Comparison of ENCODE assay signal across 15 mouse cellular contexts in genomic region chr8:12431738-12432055, GRCm38 (mm10). TPM values are rescaled to one million over a fixed set of nuclear protein-coding genes. Genes with fewer than 3 reads are reported as not detected.
DNase-seq lines count a peak whose midpoint lies in the region; ATAC-seq and TF ChIP-seq lines count a peak whose summit lies in the region.
"Had no signal": no experiment of that assay in that cellular context is flagged by ENCODE, and none has a peak within 500 bp of the region (broad histone marks: within the 10 kb centered on the region; RNA-seq: fewer than 3 reads in every experiment).

No protein-coding gene starts in this region.

- TF ChIP-seq CTCF in layer of hippocampus, adult 2 months (conservative IDR thresholded peaks at IDR 0.05), result no peak
- TF ChIP-seq CTCF in gastrocnemius, adult 2 months (IDR thresholded peaks at IDR 0.05), result no peak

- peak overlapping the region; percentile 72 for H3K9ac ChIP-seq in forebrain, embryonic 13.5 days
- no peak overlapping the region for H3K9ac ChIP-seq in hindbrain, embryonic 16.5 days (ENCODE audit: low read depth, low read length)
- H3K9ac ChIP-seq in neural tube, embryonic 13.5 days, result peak overlapping the region; percentile 60; the same call in 1 of the 2 replicates
- H3K9ac ChIP-seq: liver, embryonic 14.5 days had no signal

- no peaks in the 10 kb centered on the region for H3K36me3 ChIP-seq in forebrain, embryonic 13.5 days (ENCODE audit: poor library complexity, severe bottlenecking)
- no peaks in the 10 kb centered on the region for H3K36me3 ChIP-seq in hindbrain, embryonic 16.5 days (ENCODE audit: control insufficient read depth, insufficient read depth, low read length)
- no peaks in the 10 kb centered on the region for H3K36me3 ChIP-seq in neural tube, embryonic 13.5 days

- DNase-seq in layer of hippocampus, adult 2 months (ENCODE audit: low spot score in 2 of 2), result no peak
- DNase-seq in layer of hippocampus, adult 9-10 months (ENCODE audit: low spot score), result no peak
- no peak for DNase-seq in spleen, postnatal 4 days (ENCODE audit: low spot score in 2 of 2)
- DNase-seq in gastrocnemius, adult 2 months, result no peak
- DNase-seq in layer of hippocampus, adult 9-11 months, result no peak
- DNase-seq: heart, adult 2 months; heart, postnatal 14 days; kidney, adult 18-20 months; lung, postnatal 36 days; thymus, postnatal 14 days had no signal

- no peak for ATAC-seq in forebrain, embryonic 13.5 days
- no peak for ATAC-seq in hindbrain, embryonic 16.5 days
- no peak for ATAC-seq in neural tube, embryonic 13.5 days (ENCODE audit: low read depth)

- H3K27ac ChIP-seq in layer of hippocampus, adult 2 months, result peak overlapping the region; percentile 61; the same call in 1 of the 2 replicates
- H3K27ac ChIP-seq in forebrain, embryonic 13.5 days, result peak overlapping the region; percentile 95
- no peak overlapping the region for H3K27ac ChIP-seq in hindbrain, embryonic 16.5 days (ENCODE audit: low read depth, low read length)
- no peak overlapping the region for H3K27ac ChIP-seq in neural tube, embryonic 13.5 days (replicated peaks)
- H3K27ac ChIP-seq in gastrocnemius, adult 2 months, result no peak overlapping the region
- H3K27ac ChIP-seq: heart, adult 2 months; liver, embryonic 14.5 days had no signal

- H3K4me3 ChIP-seq in layer of hippocampus, adult 2 months, result no peak overlapping the region
- H3K4me3 ChIP-seq in forebrain, embryonic 13.5 days, result peak overlapping the region; percentile 40
- H3K4me3 ChIP-seq in hindbrain, embryonic 16.5 days (ENCODE audit: low read length), result no peak overlapping the region
- peak overlapping the region; percentile 32; the same call in 1 of the 2 replicates for H3K4me3 ChIP-seq in neural tube, embryonic 13.5 days
- no peak overlapping the region for H3K4me3 ChIP-seq in gastrocnemius, adult 2 months
- H3K4me3 ChIP-seq: heart, adult 2 months had no signal

- peaks cover 23% of the 10 kb centered on the region; the same call in 1 of the 2 replicates for H3K27me3 ChIP-seq in forebrain, embryonic 13.5 days
- peaks cover 48% of the 10 kb centered on the region for H3K27me3 ChIP-seq in hindbrain, embryonic 16.5 days (replicated peaks; ENCODE audit: control insufficient read depth, insufficient read depth, low read length)
- H3K27me3 ChIP-seq in neural tube, embryonic 13.5 days, result peaks cover 93% of the 10 kb centered on the region

- H3K4me1 ChIP-seq in forebrain, embryonic 13.5 days, result peaks cover 84% of the 10 kb centered on the region
- H3K4me1 ChIP-seq in hindbrain, embryonic 16.5 days (ENCODE audit: control insufficient read depth, insufficient read depth, low read depth, low read length), result peaks cover 20% of the 10 kb centered on the region
- H3K4me1 ChIP-seq in neural tube, embryonic 13.5 days (replicated peaks), result peaks cover 58% of the 10 kb centered on the region

- H3K4me2 ChIP-seq in forebrain, embryonic 13.5 days, result peak overlapping the region; percentile 77
- peak overlapping the region; percentile 63 for H3K4me2 ChIP-seq in hindbrain, embryonic 16.5 days (ENCODE audit: low read length)
- H3K4me2 ChIP-seq in neural tube, embryonic 13.5 days, result peak overlapping the region; percentile 56

- intact Hi-C loops in gastrocnemius, adult 2 months (cut with DNase I), result no loop called here

- WGBS in forebrain, embryonic 13.5 days, result 46% methylated on average over 6 of the region's 6 CpGs
- WGBS in hindbrain, embryonic 16.5 days, result 53% methylated on average over 6 of the region's 6 CpGs
- 56% methylated on average over 6 of the region's 6 CpGs for WGBS in neural tube, embryonic 13.5 days

- no peaks in the 10 kb centered on the region for H3K9me3 ChIP-seq in forebrain, embryonic 13.5 days (replicated peaks)
- H3K9me3 ChIP-seq in hindbrain, embryonic 16.5 days (ENCODE audit: control insufficient read depth, low read length), result no peaks in the 10 kb centered on the region
- no peaks in the 10 kb centered on the region for H3K9me3 ChIP-seq in neural tube, embryonic 13.5 days

RNA-seq across cellular contexts. Expression of gene Sox1, which starts 36.6 kb away (rescaled TPM):
- 10 to 100 TPM; 11.8 TPM for total RNA-seq in layer of hippocampus, adult 2 months (2021)
- polyA plus RNA-seq in forebrain, embryonic 13.5 days (2015; fragmentation: Nextera tagmentation; extraction: Ambion mirVana), result 7.7 and 8.8 TPM in 2 replicates
- 1.2 and 1.4 TPM in 2 replicates for polyA plus RNA-seq in hindbrain, embryonic 16.5 days (2015; fragmentation: Nextera tagmentation; extraction: Ambion mirVana)
- 0.96 and 1.1 TPM in 2 replicates for polyA plus RNA-seq in neural tube, embryonic 13.5 days (2015; fragmentation: Nextera tagmentation; extraction: Ambion mirVana)
- total RNA-seq in gastrocnemius, adult 2 months (2021), result not detected
- total RNA-seq: heart, adult 2 months; heart, postnatal 14 days; MEL had no signal
- polyA plus RNA-seq: heart, adult 2 months; liver, embryonic 14.5 days had no signal

Comparison
In these comparisons a context has a peak if more than half of its experiments do, and no peak if none do; other contexts are left out.
1. H3K27ac ChIP-seq: peak in layer of hippocampus, adult 2 months (single experiment) and forebrain, embryonic 13.5 days (single experiment); none in hindbrain, embryonic 16.5 days (single experiment), neural tube, embryonic 13.5 days (single experiment) and gastrocnemius, adult 2 months (single experiment).
2. H3K4me3 ChIP-seq: peak in forebrain, embryonic 13.5 days (single experiment) and neural tube, embryonic 13.5 days (single experiment); none in layer of hippocampus, adult 2 months (single experiment), hindbrain, embryonic 16.5 days (single experiment) and gastrocnemius, adult 2 months (single experiment).
3. Peak in every context shown above with its lines, with median percentiles within 50 percentile points of each other: H3K4me2 ChIP-seq.